Mouse (Mus musculus): ENCODE measurements around the gene Espn.

- TF ChIP-seq GATA1 (IDR thresholded peaks at IDR 0.05; ENCODE audit: borderline replicate concordance, low read length), result no peak
- TF ChIP-seq FLI1 (IDR thresholded peaks at IDR 0.05; ENCODE audit: low read length), result no peak
Observed at GRCm38 (mm10) chr4:152173956-152174355, 21.8 kb upstream of the Espn start.

Measured in megakaryocyte, embryonic 14.5 days (primary cell).